Mouse (Mus musculus) kidney, postnatal 14 days (tissue): ENCODE results near the gene Nicn1.
"Not testable (repeated sequence)": the region's sequence is repeated elsewhere in the genome, so short reads cannot be mapped to it uniquely, and the experiment has no call there.

Experiments used
- DNase-seq: peaks from one replicate; pipeline ENCODE4 v3.0.0; 2022; ENCODE audit warnings: mixed read lengths

Gene Nicn1

DNA sequence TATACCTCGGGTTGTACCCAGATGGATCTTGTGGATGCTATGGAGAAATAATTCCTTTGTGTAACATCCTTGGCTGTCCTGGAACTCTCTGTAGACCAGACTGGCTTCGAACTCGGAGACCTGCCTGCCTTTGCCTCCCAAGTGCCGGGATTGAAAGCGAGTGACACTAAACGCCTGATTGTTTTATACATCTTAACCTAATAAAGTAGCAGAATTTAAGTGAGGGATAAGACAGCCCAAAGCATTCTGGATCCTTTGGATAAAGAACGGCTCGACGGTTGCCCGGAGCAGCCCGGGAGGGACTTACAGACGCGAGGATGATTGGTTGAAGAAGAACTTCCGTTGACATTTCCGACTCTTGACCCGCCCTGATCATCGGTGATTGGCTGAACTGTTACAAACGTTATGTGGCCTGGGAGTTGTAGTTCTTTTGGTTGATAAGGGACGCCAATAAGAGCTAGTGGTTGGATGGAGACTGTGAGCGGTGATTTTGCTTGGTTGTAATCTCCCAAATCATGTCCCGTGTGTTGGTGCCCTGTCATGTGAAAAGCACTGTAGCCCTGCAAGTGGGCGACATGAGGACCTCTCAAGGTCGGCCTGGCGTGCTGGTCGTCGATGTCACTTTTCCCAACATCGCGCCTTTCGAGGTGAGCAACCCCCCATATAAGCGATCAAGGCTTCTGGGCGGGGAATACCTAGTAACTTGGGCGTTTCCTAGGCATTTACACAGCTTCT, at the start of gene Nicn1:
Nicn1 (plus strand) TSS at position 414 of the 735 bp plus-strand sequence.
- DNase-seq = peak; percentile 95

DNA sequence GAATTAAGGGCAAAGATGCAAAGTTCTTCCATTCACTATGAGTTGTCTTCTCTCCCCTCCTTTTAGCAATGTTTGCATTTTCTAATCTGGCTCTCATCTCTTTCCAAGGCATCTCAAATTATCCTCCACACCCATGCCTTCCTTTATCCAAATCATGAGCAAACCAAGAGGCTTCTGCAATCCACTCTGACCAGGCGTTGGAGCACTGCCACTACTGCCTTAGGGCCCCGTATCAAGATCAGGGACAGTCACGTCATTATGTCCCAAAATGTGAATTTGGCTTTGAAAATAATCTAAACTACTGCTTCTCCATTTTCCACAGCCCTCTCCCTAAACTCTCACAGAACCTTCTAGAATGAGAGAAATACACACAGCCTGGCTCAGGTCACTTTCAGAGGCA, 45.7 kb upstream of the Nicn1 start:
- DNase-seq = no peak

DNA sequence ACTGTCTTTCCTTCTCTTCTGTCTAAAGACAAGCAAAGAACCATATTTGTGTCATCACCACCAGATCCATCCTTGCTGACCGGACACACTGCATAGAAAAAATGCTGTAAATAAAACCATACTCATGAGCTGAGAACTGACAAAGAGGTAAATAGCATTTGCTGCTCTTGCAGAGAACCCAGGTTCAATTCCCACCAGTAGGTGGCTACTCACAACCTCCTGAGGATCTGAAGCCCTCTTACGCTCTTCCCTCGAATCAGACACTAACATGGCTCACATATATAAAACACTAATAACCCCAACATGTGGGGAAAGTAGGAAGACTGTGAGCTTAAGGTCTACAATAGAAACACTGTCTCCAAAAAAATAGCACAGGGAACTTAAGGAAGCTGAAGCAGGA, 45.2 kb upstream of the Nicn1 start:
- no peak for DNase-seq

DNA sequence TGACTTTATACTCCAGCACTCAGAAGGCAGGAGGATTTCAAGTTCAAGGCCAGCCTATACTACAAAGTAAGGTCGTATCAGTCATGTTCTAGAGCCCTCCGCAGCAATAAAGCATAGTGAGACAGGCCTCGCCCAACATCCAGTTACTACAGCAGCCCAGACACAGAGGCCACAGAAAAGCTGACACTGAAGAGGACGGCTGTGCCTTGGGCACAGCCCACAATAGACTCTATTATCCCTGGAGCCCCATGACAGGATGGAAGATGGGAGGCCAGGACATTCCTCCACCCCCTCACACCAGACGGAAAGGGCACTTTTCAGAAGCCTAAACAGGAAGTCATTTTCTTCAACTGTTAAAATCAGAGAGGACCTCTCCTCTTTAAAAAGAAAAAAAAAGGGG, 41.3 kb upstream of the Nicn1 start:
- no peak for DNase-seq

DNA sequence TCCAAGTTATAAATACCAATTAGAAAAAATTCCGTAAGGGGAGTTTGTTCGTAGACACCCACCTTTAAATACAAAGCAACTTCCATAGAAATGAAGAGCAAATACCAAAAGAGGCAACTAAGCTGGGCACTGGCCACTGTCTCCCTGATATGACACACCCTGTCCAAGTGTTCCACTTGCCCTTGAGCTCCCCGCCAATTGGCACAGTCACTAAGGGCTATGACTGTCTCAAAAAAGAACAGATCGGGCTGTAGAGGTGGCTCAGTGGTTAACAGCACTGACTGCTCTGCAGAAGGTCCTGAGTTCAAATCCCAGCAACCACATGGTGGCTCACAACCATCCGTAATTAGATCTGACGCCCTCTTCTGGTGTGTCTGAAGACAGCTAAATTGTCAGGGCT, 38.4 kb upstream of the Nicn1 start:
- DNase-seq = no peak

DNA sequence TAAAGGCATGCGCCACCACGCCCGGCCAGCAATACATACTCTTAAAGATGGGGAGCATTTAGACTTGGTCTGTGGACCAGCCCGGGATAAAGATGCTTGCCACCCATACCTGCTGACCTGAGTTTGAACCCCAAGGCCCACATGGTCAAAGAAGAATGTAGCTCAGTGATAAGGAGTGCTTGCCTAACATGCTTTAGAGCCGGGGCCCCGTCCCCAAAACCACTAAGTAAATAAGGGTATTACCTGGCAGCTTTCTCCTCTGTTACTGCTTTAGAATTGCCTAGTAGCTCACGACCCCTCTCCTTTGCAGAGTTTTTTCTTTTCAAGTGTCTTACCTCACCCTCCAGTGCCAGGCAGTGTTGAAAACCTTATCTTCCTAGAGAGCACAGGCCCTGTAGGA, 37.5 kb upstream of the Nicn1 start:
- DNase-seq = no peak

DNA sequence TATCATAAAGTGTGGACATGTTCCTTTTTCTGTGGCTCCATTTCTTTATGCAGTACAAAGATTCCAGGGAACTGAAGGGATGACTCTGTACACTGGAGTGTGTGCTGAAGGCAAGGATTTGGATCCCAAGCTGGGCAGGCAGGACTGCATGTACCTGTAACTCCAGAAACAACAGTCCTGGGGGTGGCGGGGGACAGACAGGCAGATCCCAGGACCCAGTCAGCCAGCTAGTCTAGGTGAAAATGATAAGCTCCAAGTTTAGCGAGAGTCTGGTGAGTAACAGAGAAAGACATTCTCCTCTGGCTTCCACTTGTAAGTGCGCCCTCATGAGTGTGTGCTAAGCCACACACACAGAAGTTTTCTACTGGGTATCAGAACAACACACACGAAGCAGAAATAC, 29.7 kb upstream of the Nicn1 start:
- DNase-seq = no peak

DNA sequence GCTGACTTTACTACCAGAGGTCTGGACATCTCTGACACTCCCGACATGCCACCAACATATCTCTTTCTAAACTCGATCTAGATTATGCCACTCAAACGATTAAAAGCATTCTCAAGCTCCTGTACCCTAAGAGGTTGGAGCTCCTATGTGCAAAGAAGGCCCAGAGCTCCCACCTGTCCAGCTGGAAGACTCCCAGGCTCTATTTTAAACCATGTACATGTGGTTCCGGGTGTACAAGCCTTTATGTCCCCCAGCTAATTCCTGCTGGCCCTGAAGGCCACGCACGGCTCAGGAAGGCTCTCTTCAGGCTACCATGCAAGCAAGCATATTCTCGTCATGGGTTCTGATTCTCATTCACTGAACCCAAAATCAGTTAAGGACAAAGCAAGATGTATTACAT, 28.4 kb upstream of the Nicn1 start:
- no peak for DNase-seq

DNA sequence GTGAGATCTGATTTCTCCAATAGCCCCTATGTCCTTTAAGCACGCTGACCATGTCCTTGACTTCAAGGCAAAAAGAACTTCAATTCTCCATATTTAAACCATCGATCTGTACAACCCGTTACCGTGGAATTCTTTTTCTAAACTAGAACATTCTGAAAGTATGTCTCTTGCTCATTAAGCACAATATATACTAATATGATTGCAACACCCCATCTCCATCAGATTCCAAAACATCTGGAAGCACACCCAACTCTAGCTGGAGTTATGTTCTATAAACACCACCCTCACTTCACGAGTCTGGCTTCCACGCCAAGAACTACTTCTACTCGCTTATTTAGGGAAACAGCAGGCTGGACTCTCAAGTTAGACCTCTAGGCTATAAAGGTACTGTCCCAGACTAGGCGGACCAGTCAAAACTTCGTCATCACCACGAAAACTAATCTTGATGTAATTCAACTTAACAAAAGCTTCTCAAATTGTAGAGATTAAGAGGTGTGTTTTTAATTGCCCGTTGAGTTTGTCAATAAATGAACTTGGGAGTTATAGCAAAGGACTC, 27.7 kb upstream of the Nicn1 start:
- DNase-seq = no peak

DNA sequence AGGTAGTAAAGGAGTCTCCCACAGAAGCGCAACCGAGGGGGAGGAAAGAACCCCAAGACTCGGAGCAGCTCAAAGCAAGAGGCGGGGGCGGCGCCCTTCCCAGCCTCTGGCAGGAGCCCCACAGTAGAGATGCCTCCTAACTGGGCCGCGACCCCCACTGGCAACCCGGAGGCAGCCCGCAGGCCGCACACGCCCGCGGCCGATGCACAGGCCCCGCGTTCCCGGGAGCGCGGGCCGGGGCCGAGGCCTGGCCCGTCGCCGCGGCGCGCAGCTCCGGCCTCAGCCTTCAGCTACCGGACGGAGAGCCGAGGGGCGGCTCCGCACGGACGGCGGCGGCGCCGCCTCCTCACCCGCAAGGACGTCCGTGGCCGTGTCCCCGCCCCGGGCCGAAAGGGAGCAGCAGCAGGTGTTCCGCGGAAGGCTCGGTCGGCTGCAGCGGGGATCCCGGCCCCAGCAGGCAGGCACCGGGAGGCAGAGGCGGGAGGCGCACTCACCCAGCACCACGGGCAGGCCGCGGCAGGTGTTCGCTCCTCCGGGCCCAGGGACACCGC, 27.0 kb upstream of the Nicn1 start:
- no peak for DNase-seq

DNA sequence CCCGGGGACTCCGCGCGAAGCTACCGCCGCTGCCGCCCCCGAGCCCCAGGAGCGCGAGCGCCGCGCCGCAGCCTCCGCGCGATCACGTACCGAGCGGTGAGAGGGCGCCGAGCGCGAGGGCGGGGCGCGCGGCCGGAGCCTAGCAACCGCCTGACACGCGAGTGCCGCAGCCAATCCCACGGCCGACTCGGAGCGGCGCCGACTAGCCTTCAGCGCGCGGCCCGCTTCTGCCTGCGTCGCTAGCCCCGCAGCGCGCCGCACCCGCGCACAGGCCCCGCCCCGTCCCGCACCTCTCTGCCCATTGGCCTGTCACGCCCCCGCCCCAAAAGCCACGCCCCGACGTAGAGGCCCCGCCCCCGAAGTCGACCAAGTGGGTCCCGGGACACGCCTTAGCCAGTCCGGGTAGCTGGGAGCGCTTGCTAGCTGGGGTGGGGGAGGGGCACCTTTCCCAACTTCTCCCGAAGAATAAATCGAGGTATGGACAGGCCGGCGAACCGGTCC, 26.5 kb upstream of the Nicn1 start, which contains the start of gene Dag1:
Dag1 (minus strand) TSS at position 269 of the 501 bp plus-strand sequence.
- DNase-seq = peak; percentile 100

DNA sequence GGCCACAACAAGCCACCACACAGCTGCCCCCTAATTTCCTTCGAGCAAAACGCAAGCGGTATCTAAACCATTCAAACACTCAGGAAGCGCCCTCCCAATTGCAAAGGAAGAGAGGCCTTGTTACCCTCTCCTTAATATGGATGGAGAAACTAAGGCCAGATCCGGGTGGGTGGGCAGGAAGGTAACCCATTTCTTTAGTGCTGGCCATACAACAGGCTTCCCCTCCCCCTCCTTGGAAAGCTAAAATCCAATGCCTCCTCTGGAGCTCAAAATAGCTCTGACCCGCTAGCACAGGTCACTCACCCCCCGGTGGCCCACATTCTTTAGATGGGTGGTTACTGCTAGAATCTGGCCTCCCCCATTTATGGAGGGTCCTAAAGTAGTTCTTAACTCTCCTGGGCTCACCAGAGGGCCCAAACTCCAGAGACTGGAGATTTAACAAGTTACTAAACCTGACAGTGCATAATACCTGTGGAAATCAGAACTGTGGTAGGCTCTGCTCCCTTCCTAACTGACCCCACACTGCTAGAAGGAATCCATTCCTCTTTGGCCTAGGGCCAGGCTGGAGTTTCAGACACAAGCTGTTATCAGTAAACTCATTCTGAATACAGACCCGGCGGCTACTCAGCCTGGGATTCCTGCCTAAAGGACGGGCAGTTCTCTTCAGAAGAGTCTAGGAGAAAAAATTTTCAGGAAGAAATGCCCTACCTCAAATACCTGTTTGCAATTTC, 25.9 kb upstream of the Nicn1 start:
- DNase-seq = peak; percentile 74

DNA sequence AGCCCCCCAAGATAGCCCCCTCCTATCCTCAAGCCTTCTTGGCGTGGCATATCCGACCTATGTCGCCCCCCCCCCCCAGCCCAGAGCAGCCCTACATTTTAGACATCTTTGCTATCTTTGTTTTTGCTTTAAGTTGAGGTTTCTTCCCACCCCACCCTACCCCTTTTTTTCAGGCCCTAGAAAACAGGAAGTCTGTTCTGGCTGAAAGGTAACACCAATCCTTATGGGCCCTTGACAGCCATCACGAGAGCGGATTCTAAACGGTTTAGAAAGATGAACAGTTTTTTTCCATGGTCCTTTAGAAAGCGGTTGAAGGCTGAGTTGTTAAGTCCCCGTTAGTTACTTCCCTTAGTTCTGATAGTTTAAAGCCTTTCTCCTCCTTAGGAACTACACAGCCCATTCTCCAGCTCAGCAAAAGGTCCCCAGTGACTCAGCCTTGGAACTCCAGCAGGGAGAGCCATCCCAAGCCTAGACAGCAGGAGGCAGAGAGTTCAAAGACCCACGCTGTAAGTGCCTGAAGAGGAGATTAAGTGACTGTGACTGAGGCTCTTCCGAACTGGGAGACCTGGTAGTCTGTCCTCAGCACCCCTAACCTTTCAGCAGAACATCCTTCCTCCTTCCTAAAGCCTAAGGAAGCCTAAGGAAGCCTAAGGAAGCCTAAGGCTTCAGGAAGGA, 23.8 kb upstream of the Nicn1 start:
- no peak for DNase-seq

DNA sequence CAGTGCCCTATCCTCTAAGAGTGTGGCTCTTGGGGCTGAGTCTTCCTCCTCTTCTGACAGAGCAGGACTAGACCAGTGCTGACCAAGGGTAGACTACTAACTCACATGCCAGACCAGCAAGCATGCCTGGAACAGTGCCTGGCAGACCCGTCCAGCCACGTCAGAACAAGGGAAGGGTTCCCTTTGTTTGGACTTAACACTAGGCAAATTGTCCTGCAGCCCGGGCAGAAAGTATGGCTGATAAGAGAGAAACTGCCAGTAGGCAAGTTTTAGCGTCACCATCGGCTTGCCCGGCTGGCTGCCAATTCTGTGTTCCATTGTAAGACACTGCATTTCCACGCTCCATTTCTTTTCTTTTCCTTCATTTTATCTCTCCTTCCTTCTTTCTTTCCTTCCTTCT, 22.5 kb upstream of the Nicn1 start:
- DNase-seq = no peak

DNA sequence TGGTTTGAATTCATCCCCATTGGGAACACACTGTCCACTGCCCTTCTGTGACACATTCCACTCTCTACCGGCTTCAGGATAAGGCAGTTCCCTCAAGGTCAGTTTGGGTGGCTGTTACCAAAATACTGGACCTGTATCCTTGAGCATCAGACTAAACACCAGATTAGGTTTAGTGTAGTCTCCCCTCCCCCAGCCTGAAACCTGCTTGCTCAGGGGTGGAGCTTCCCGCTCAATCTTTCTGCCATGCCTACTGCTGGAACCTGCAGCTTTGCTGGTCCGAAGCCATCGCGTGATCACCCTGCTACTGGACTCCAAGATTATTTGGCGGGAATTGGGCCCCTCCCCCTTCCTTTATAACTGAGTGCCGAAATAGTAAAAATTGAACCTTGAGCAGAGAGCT, 21.5 kb upstream of the Nicn1 start:
- not testable (repeated sequence) for DNase-seq

DNA sequence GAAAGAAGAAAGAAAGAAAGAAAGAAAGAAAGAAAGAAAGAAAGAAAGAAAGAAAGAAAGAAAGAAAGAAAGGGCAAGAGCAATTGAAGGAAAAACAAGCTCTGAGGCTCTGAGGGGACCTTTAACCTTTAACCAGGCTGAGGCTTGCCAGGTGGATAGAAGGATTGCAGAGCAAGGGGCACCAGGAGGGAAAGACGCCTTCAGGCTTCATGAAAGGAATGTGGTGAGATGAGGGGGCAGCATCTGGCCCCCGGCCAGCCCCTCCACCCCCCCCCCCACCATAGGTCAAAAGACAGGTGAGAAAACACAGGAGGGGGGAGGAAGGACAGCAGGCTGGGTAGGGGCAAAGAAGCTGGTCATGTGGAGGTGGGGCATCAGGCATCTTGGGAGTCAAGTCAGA, 18.3 kb upstream of the Nicn1 start:
- DNase-seq = peak; percentile 51

DNA sequence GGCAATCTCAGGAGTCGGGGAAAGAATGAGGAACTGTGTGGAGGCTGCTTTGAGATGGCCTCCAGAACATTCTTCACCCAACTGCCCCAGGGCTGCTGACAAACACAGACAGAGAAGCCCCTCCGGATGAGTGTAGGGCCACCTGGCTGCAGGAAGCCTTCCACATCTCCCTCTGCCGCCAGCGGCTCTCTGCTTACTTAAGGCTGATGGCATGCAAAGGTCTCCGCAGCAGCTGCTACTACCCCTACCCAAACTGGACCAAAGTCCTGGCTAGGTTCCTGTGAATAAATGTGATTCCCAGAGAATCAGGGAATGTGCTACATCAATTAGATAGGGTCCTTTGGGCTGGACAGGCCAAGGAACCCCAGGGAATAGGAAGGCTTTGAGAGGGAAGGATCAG, 17.5 kb upstream of the Nicn1 start:
- DNase-seq = no peak

DNA sequence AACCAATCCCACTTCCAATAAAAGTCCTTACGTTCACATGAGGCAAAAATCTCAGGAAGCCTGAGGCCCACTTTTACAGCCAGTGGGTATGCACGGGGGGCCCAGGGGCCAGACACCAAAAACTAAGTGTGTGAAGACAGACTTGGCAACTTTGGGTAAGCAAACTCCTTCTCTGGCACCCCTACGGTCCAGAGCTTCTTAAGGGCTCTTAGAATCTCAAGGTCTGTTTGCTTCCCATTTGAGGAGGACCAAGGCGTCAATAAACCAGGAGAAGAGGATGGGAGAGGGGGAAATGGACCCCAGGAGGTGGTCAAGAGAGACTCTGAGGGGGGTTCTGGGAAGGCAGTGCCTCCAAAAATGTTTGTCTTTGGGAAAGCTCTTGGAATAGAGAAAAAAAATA, 16.7 kb upstream of the Nicn1 start:
- DNase-seq = no peak

DNA sequence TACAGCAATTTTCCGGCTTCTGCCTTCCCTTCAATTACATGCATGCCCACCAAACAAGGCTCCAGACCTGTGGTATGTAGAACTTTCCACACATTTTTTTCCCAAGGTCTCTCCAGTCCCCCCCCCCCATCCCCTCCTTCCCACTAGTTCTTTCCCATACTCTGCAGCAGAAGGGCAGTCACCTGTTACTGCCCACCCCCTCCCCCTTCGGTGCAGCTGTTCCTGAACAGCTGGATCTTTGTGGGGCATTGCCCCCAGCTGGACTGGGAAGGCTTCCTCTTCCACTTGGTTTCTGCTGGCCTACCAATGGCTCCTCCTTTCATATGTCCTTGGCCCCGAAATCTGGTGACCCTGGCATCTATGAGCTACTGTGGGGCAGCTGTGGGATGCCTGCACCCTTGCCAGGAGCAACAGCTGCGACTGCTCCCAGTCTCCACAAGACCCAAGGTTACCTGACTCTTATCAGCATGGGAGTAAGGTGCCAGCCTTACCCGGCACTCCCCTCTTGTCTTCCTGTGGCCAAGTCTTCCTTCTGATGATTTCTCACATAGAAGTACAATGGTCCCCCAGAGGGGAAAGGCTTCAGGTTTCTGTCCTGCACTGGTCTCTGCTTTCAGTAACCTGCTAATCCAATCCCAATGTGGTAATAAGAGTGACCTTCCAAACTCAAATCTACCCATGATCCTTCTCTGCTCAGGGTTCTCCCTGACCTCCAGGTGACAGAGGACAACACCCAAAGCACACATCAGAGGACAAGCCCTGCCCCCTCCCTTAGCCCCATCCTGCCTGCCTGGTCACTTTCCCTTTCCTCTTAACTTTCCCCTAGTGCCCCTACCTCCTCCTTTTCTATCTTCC, 15.5 kb upstream of the Nicn1 start:
- no peak for DNase-seq

DNA sequence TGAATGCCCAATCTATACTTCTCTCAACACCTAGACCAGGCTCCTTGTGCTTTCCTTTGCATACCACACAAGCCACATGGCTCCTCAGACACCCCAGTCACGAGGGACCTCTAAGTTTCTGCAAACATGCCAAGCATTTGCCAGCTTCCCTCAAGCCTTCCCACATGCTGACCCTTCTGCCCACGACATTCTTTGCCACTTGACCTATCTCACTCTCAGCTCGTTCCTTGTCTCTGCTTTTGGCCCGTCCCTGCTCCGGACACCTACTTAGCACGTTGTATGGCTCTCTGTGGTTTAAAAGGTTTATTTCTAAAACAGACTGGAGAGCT, 14.9 kb upstream of the Nicn1 start:
- DNase-seq = no peak

DNA sequence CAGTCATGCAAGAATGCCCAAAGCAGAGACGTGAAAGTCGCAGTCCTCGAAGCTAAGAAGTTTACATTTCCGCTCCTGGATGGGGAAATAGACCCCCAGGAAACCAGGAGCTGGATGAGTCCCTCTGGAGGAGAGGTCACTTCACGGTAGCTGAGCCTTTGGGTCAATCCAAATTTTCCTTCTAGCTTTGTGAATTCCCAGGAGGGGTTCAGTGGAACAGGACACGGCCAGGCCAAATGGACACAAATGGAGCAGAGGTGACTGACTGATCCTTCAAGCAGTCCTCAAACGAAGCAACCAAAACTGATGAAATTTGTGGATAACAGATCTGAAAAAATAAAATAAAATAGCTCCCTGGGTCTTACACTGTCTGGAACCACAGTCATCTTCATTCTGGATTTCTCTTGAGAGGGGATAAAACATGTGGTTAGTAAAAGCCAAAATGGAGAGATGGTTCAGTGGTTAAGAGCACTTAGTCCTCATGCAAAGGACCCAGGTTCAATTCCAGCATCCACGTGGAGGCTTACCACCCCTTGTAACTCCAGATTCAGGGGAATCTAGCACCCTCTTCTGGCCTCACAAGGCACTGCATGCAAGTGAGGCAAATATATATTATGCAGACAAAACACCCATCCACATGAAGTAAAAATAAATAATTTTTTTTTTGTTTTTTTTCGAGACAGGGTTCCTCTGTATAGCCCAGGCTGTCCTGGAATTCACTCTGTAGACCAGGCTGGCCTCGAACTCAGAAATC, 11.4 kb upstream of the Nicn1 start:
- DNase-seq = peak; percentile 53
